Comparison of ENCODE assay signal across 36 mouse cellular contexts in the genomic region with DNA sequence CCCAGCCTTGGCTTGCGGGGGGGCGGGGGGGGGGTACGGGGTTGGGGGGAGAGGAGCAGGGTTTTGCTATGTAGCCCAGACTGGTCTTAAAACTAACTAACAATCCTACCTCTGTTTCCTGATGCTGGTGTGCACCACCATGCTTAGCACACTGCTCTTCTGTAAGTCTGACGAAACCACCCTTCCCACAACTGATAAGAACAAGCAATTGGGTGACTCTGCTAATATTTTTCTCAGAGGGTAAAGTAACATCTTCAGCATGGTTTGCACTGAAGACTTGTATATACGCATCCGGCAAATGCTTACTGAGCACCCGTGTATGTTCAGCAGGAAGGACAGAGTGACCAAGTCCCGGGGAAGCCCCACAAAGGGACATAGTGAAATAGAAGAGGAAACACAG. TPM values are rescaled to one million over a fixed set of nuclear protein-coding genes. Genes with fewer than 3 reads are reported as not detected.
DNase-seq lines count a peak whose midpoint lies in the region; ATAC-seq and TF ChIP-seq lines count a peak whose summit lies in the region.
"Had no signal": no experiment of that assay in that cellular context is flagged by ENCODE, and none has a peak within 500 bp of the region (broad histone marks: within the 10 kb centered on the region; RNA-seq: fewer than 3 reads in every experiment).

No protein-coding gene starts in this region.

- H3K27me3 ChIP-seq in liver, embryonic 12.5 days (replicated peaks): peaks cover 38% of the 10 kb centered on the region
- H3K27me3 ChIP-seq in liver, postnatal 0 days (ENCODE audit: insufficient read depth, low read length): no peaks in the 10 kb centered on the region
- no peaks in the 10 kb centered on the region for H3K27me3 ChIP-seq in kidney, adult 2 months (replicated peaks; ENCODE audit: control insufficient read depth, insufficient read depth, low read length)

- peak overlapping the region; percentile 62; the same call in 1 of the 2 replicates for H3K27ac ChIP-seq in liver, embryonic 12.5 days
- no peak overlapping the region for H3K27ac ChIP-seq in liver, postnatal 0 days (ENCODE audit: low read depth)
- no peak overlapping the region for H3K27ac ChIP-seq in kidney, adult 2 months (ENCODE audit: insufficient read depth, low read depth, low read length)
- H3K27ac ChIP-seq: embryonic facial prominence, embryonic 13.5 days; forebrain, embryonic 10.5 days; forebrain, embryonic 15.5 days; heart, embryonic 10.5 days; hindbrain, embryonic 12.5 days; hindbrain, postnatal 0 days; intestine, embryonic 15.5 days; kidney, postnatal 0 days; limb, embryonic 12.5 days; midbrain, embryonic 13.5 days had no signal

- no peaks in the 10 kb centered on the region for H3K36me3 ChIP-seq in liver, embryonic 12.5 days
- no peaks in the 10 kb centered on the region for H3K36me3 ChIP-seq in liver, postnatal 0 days (replicated peaks; ENCODE audit: insufficient read depth, low read length)
- no peaks in the 10 kb centered on the region for H3K36me3 ChIP-seq in kidney, adult 2 months (ENCODE audit: control insufficient read depth, insufficient read depth, low read length)
- H3K36me3 ChIP-seq: embryonic facial prominence, embryonic 13.5 days; forebrain, embryonic 10.5 days; forebrain, embryonic 15.5 days; heart, embryonic 10.5 days; hindbrain, embryonic 12.5 days; intestine, embryonic 15.5 days; limb, embryonic 12.5 days; midbrain, embryonic 13.5 days had no signal

- no peak overlapping the region for H3K4me3 ChIP-seq in liver, embryonic 12.5 days
- H3K4me3 ChIP-seq in liver, postnatal 0 days (ENCODE audit: low read depth, low read length): no peak overlapping the region
- H3K4me3 ChIP-seq in kidney, adult 2 months (ENCODE audit: insufficient read depth, low read depth, low read length): no peak overlapping the region
- H3K4me3 ChIP-seq: embryonic facial prominence, embryonic 13.5 days; forebrain, embryonic 10.5 days; forebrain, embryonic 15.5 days; heart, embryonic 10.5 days; hindbrain, embryonic 12.5 days; intestine, embryonic 15.5 days; limb, embryonic 12.5 days; midbrain, embryonic 13.5 days had no signal

- H3K4me1 ChIP-seq in liver, embryonic 12.5 days: peaks cover 39% of the 10 kb centered on the region
- peaks cover 6% of the 10 kb centered on the region; the same call in 1 of the 2 replicates for H3K4me1 ChIP-seq in liver, postnatal 0 days (ENCODE audit: insufficient read depth)
- H3K4me1 ChIP-seq in kidney, adult 2 months (ENCODE audit: control insufficient read depth, insufficient read depth, low read length): no peaks in the 10 kb centered on the region; the same call in 1 of the 2 replicates
- H3K4me1 ChIP-seq: forebrain, embryonic 15.5 days had no signal

- no peak for TF ChIP-seq EP300 in liver, postnatal 0 days (IDR thresholded peaks at IDR 0.05; ENCODE audit: low read depth)

- WGBS in liver, embryonic 12.5 days (ENCODE audit: insufficient replicate concordance): 27% methylated on average over 8 of the region's 8 CpGs
- 57% methylated on average over 8 of the region's 8 CpGs for WGBS in liver, postnatal 0 days (ENCODE audit: insufficient replicate concordance)
- 82% methylated on average over 8 of the region's 8 CpGs for WGBS in kidney, adult 2 months

- ATAC-seq in liver, embryonic 12.5 days: peak; percentile 60
- no peak for ATAC-seq in liver, postnatal 0 days
- ATAC-seq: forebrain, embryonic 15.5 days; hindbrain, postnatal 0 days; intestine, embryonic 15.5 days; lung, postnatal 0 days; midbrain, embryonic 13.5 days had no signal

- H3K9me3 ChIP-seq in liver, embryonic 12.5 days (replicated peaks): no peaks in the 10 kb centered on the region
- H3K9me3 ChIP-seq in liver, postnatal 0 days (ENCODE audit: low read length): no peaks in the 10 kb centered on the region
- H3K9me3 ChIP-seq: embryonic facial prominence, embryonic 13.5 days; forebrain, embryonic 10.5 days; forebrain, embryonic 15.5 days; heart, embryonic 10.5 days; hindbrain, embryonic 12.5 days; intestine, embryonic 15.5 days; limb, embryonic 12.5 days; midbrain, embryonic 13.5 days had no signal

- peak overlapping the region; percentile 53 for H3K4me2 ChIP-seq in liver, embryonic 12.5 days
- H3K4me2 ChIP-seq in liver, postnatal 0 days (ENCODE audit: low read depth, low read length): no peak overlapping the region
- H3K4me2 ChIP-seq: embryonic facial prominence, embryonic 13.5 days; forebrain, embryonic 15.5 days; hindbrain, embryonic 12.5 days; intestine, embryonic 15.5 days; limb, embryonic 12.5 days; midbrain, embryonic 13.5 days had no signal

- peak overlapping the region; percentile 28; the same call in 1 of the 2 replicates for H3K9ac ChIP-seq in liver, embryonic 12.5 days
- no peak overlapping the region for H3K9ac ChIP-seq in liver, postnatal 0 days (replicated peaks)
- H3K9ac ChIP-seq: embryonic facial prominence, embryonic 13.5 days; forebrain, embryonic 15.5 days; hindbrain, embryonic 12.5 days; intestine, embryonic 15.5 days; limb, embryonic 12.5 days; midbrain, embryonic 13.5 days had no signal

- no peak for TF ChIP-seq CTCF in liver, postnatal 0 days (IDR thresholded peaks at IDR 0.05; ENCODE audit: low read depth)
- TF ChIP-seq CTCF in kidney, adult 2 months (conservative IDR thresholded peaks at IDR 0.05; ENCODE audit: insufficient read depth, insufficient read length, low read depth, low read length): no peak

- peak; percentile 77 for DNase-seq in MEL-GATA-1-ER (ENCODE audit: extremely low read depth, low read depth)
- peak; percentile 8 for DNase-seq in liver, postnatal 0 days
- DNase-seq in natural killer cell, adult 2 months (ENCODE audit: low spot score in 2 of 2): peak; percentile 32 to 62
- DNase-seq in kidney, postnatal 14 days: no peak
- no peak for DNase-seq in kidney, adult 2 months
- DNase-seq in left cerebral cortex, adult 9 months (ENCODE audit: low spot score in 2 of 2): no peak
- DNase-seq: adrenal gland, postnatal 10 days; B cell, adult 2 months; cerebellum, adult 11 months; cerebellum, adult 9-10 months; cerebellum, postnatal 36 days; gastrocnemius, postnatal 10 days; heart, postnatal 36 days; kidney, adult 8-10 months; layer of hippocampus, adult 9-11 months; lung, adult 18-20 months; right cerebral cortex, postnatal 14 days; thymus, postnatal 14 days had no signal

- TF ChIP-seq POLR2A in kidney, adult 2 months (IDR thresholded peaks at IDR 0.05; ENCODE audit: low read depth, low read length): no peak

RNA-seq across cellular contexts. Expression of gene Adm2, which starts 1.3 kb away (rescaled TPM):
- polyA plus RNA-seq in liver, embryonic 12.5 days (2016; fragmentation: Nextera tagmentation; extraction: Ambion mirVana): 3.3 TPM in 2 replicates
- polyA plus RNA-seq in liver, postnatal 0 days (2015; fragmentation: Nextera tagmentation; extraction: Ambion mirVana): 1.4 and 3.7 TPM in 2 replicates
- polyA plus RNA-seq in kidney, adult 2 months (2012; rRNA removed): 12.1 and 13.4 TPM in 2 replicates
- polyA plus RNA-seq: embryonic facial prominence, embryonic 13.5 days; forebrain, embryonic 15.5 days; hindbrain, embryonic 12.5 days; hindbrain, postnatal 0 days; midbrain, embryonic 13.5 days; neural tube, embryonic 14.5 days; stomach, embryonic 14.5 days; urinary bladder, adult 2 months had no signal

RNA-seq across cellular contexts. Expression of gene Sbf1, which starts 6.2 kb away (rescaled TPM):
- polyA plus RNA-seq in liver, embryonic 12.5 days (2016; fragmentation: Nextera tagmentation; extraction: Ambion mirVana): 32.5 and 34.1 TPM in 2 replicates
- 16.5 and 17.0 TPM in 2 replicates for polyA plus RNA-seq in liver, postnatal 0 days (2015; fragmentation: Nextera tagmentation; extraction: Ambion mirVana)
- 174 and 184 TPM in 2 replicates for polyA plus RNA-seq in kidney, adult 2 months (2012; rRNA removed)

RNA-seq across cellular contexts. Expression of gene Miox, which starts 12.9 kb away (rescaled TPM):
- 2.4 and 3.7 TPM in 2 replicates for polyA plus RNA-seq in liver, embryonic 12.5 days (2016; fragmentation: Nextera tagmentation; extraction: Ambion mirVana)
- 22.9 and 27.0 TPM in 2 replicates for polyA plus RNA-seq in liver, postnatal 0 days (2015; fragmentation: Nextera tagmentation; extraction: Ambion mirVana)
- 7,787 and 8,230 TPM in 2 replicates for polyA plus RNA-seq in kidney, adult 2 months (2012; rRNA removed)
- polyA plus RNA-seq: embryonic facial prominence, embryonic 13.5 days; forebrain, embryonic 10.5 days; forebrain, embryonic 15.5 days; gonadal fat pad, adult 2 months; heart, embryonic 10.5 days; heart, embryonic 16.5 days; hindbrain, embryonic 12.5 days; hindbrain, postnatal 0 days; large intestine, adult 2 months; limb, embryonic 12.5 days; lung, postnatal 0 days; midbrain, embryonic 13.5 days; neural tube, embryonic 14.5 days; stomach, embryonic 14.5 days; urinary bladder, adult 2 months had no signal

RNA-seq across cellular contexts. Expression of gene Lmf2, which starts 34.2 kb away (rescaled TPM):
- 36.2 and 41.1 TPM in 2 replicates for polyA plus RNA-seq in liver, embryonic 12.5 days (2016; fragmentation: Nextera tagmentation; extraction: Ambion mirVana)
- polyA plus RNA-seq in liver, postnatal 0 days (2015; fragmentation: Nextera tagmentation; extraction: Ambion mirVana): 22.1 and 24.0 TPM in 2 replicates
- polyA plus RNA-seq in kidney, adult 2 months (2012; rRNA removed): 40.2 and 43.7 TPM in 2 replicates

RNA-seq across cellular contexts. Expression of gene Ncaph2, which starts 34.3 kb away (rescaled TPM):
- 134 TPM in 2 replicates for polyA plus RNA-seq in liver, embryonic 12.5 days (2016; fragmentation: Nextera tagmentation; extraction: Ambion mirVana)
- polyA plus RNA-seq in liver, postnatal 0 days (2015; fragmentation: Nextera tagmentation; extraction: Ambion mirVana): 59.4 and 59.8 TPM in 2 replicates
- 111 and 124 TPM in 2 replicates for polyA plus RNA-seq in kidney, adult 2 months (2012; rRNA removed)

Comparison
In these comparisons a context has a peak if more than half of its experiments do, and no peak if none do; other contexts are left out.
1. DNase-seq: peak in MEL-GATA-1-ER (single experiment), liver, postnatal 0 days (single experiment) and natural killer cell, adult 2 months (2 of 2); none in kidney, postnatal 14 days (single experiment), kidney, adult 2 months (single experiment) and left cerebral cortex, adult 9 months (0 of 2).
2. RNA of gene Miox, which starts 12.9 kb away (polyA plus RNA-seq): 7,787 to 8,230 TPM in kidney, adult 2 months; 22.9 to 27.0 TPM in liver, postnatal 0 days and 2.4 to 3.7 TPM in liver, embryonic 12.5 days; every median in the first group is over 100 times any median in the second.